Mouse (Mus musculus): ENCODE measurements at regions not wholly inside any gene's neighbourhood (a gene's known extent, or its start where the extent isn't known, plus 50 kb on each side); places are given as distances from the start of the nearest gene placed in this dataset.

DNA sequence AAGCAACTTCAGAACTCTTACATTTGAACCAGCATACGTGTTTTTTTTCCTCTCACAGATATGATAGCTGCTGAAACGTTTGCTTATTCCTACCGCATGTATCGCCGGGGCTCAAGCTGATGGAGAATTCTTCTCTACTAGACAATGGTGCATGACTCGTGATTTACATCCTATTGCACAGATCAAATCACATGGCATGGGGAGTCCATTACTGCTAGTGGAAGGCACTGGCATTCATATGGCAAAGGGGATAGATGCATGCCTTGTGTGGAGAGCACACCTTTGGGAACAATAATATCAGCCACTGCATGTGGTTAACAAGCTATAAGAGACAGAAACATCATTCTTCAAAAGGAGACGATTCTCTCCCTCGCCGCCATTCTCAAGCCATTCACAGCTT lies 108.4 kb upstream of the Samsn1 start:
- no peak overlapping the region for H3K27ac ChIP-seq (ENCODE audit: insufficient read depth, low read depth, low read length)
- no peaks in the 10 kb centered on the region for H3K4me1 ChIP-seq (ENCODE audit: control insufficient read depth, insufficient read depth, low read length)
- H3K4me3 ChIP-seq (ENCODE audit: insufficient read depth, low read length) = no peak overlapping the region
- TF ChIP-seq CTCF (IDR thresholded peaks at IDR 0.05; ENCODE audit: low read depth, low read length) (no peak), POLR2A (IDR thresholded peaks at IDR 0.05; ENCODE audit: borderline replicate concordance, low read depth, low read length) (no peak)

DNA sequence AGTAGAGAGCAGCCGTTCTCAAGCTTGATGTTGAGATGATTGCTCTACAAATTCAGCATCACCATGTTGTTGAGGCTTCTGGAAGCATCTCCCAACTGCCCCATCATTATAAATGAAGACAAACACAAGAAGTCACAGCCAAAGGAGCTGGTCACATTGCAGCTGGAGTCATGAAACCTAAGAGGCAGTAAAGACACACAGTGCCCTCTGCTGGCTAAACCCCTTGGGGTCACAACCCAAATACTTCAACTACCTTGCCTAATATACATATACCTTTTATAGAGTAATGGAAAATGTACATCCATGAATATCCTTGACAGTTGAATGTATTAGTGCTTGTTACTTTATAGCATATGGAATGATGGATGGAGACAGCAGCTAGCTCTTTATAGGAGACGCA lies 107.9 kb upstream of the Samsn1 start:
- no peak overlapping the region for H3K27ac ChIP-seq (ENCODE audit: insufficient read depth, low read depth, low read length)
- TF ChIP-seq CTCF (IDR thresholded peaks at IDR 0.05; ENCODE audit: low read depth, low read length) (0 out of 2 replicates have a peak, but pooled peaks have one; percentile 24), POLR2A (IDR thresholded peaks at IDR 0.05; ENCODE audit: borderline replicate concordance, low read depth, low read length) (no peak)
- no peaks in the 10 kb centered on the region for H3K4me1 ChIP-seq (ENCODE audit: control insufficient read depth, insufficient read depth, low read length)
- no peak overlapping the region for H3K4me3 ChIP-seq (ENCODE audit: insufficient read depth, low read length)

DNA sequence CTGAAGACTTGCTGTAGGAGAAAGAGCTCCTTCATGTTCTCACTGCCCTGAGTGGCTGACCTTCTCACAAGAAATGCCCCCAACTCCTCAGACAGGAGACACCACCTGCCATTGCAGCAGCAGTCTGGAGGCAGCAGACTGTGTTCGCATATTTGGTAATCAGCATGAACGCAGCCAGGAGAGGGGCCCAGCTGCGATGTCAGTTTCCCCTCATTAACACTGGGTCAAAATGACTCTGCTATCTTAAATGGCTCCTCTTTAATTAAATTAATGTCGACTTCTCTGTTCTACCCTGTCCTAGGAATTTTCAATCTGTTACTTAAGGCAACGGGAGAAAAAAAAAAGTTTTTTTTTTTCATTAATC lies 100.9 kb upstream of the Samsn1 start:
- TF ChIP-seq CTCF (IDR thresholded peaks at IDR 0.05; ENCODE audit: low read depth, low read length) = no peak
- TF ChIP-seq POLR2A (IDR thresholded peaks at IDR 0.05; ENCODE audit: borderline replicate concordance, low read depth, low read length) = no peak
- H3K4me1 ChIP-seq (ENCODE audit: control insufficient read depth, insufficient read depth, low read length) = no peaks in the 10 kb centered on the region
- no peak overlapping the region for H3K4me3 ChIP-seq (ENCODE audit: insufficient read depth, low read length)
- no peak overlapping the region for H3K27ac ChIP-seq (ENCODE audit: insufficient read depth, low read depth, low read length)

DNA sequence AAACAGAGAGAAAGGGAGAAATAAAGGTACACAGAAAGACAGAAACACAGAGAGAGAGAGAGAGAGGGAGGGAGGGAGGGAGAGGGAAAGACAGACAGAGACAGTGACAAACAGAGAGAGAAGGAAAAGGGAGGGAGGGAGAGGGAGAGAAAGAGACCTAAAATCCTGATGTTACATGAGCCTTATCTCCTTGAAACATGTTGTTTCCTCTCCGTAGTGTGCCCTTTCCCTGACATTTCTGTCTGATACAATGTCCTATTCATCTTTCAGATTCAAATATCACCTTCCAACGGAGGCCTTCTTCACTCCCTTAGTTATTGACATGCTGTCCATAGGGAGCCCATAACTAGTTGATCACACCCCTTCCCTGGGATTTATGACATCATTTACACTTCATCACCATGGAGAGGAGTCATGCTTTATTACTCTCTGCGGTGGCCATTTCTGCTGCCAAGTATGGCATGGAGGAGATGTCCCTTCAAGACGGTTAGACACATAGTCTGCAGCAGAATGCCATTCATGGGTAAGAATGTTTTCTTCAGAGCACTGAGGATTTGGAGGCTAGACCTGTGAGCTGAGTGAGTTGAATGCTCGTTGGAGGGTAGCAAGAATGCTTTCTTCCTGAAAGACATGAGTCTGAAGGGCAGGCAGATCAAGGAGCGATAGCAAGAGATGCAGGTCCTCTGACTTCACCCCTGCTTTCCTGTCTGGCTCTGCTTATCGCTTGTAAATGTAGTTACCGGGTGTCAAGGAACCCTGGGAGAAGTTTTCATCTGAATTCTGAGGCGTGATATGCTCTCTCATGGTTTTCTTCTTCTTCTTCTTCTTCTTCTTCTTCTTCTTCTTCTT lies 100.3 kb upstream of the Samsn1 start:
- Histone ChIP-seq H3K27ac (ENCODE audit: insufficient read depth, low read depth, low read length) (no peak overlapping the region), H3K4me3 (ENCODE audit: insufficient read depth, low read length) (no peak overlapping the region), H3K4me1 (ENCODE audit: control insufficient read depth, insufficient read depth, low read length) (no peaks in the 10 kb centered on the region)
- no peak for TF ChIP-seq CTCF (IDR thresholded peaks at IDR 0.05; ENCODE audit: low read depth, low read length)
- no peak for TF ChIP-seq POLR2A (IDR thresholded peaks at IDR 0.05; ENCODE audit: borderline replicate concordance, low read depth, low read length)

DNA sequence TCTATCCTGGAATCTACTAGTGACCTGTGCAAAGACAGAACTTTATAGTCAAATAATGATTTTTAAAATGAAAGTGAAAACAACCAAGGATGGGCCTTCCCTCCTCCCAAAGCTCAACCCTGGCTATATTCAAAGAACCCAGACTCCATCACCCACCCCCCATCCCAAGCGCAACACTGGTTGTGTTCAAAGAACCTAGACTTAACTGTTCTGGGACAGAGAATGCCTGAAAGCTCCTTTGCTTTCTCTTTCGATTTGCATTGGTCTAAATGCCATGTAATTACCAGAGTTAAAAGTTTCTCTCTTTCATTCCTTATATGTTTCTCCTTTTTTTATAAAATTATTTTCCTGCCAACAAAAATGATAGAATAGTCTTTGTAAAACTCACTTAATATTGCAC lies 98.6 kb upstream of the Samsn1 start:
- no peak overlapping the region for H3K27ac ChIP-seq (ENCODE audit: insufficient read depth, low read depth, low read length)

DNA sequence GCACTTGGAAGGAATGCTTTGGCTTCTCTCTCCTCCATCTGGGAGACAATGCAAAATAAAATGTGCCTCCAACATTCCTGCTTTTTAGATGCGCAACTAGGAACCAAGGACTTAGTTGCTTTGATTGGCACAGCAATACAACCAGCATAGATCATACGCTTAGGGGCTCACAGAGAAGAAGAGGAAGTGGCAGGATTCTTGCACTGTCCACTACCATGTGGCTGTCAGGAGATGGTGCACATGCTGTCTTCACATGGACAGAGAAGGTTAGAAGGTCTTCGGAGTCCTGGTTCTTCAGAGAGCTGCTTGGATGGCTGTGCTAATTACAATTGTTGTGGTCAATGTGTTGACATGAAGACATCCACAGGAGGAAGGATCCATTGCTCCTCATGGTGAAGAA lies 88.3 kb upstream of the Samsn1 start:
- TF ChIP-seq CTCF (IDR thresholded peaks at IDR 0.05; ENCODE audit: low read depth, low read length) (no peak), POLR2A (IDR thresholded peaks at IDR 0.05; ENCODE audit: borderline replicate concordance, low read depth, low read length) (no peak)
- Histone ChIP-seq H3K4me1 (ENCODE audit: control insufficient read depth, insufficient read depth, low read length) (peaks cover 10% of the 10 kb centered on the region), H3K27ac (ENCODE audit: insufficient read depth, low read depth, low read length) (no peak overlapping the region), H3K4me3 (ENCODE audit: insufficient read depth, low read length) (no peak overlapping the region)

More for the DNA sequence above, 98.6 kb upstream of the Samsn1 start:
- H3K4me3 ChIP-seq (ENCODE audit: insufficient read depth, low read length) = no peak overlapping the region
- TF ChIP-seq POLR2A (IDR thresholded peaks at IDR 0.05; ENCODE audit: borderline replicate concordance, low read depth, low read length) (no peak), CTCF (IDR thresholded peaks at IDR 0.05; ENCODE audit: low read depth, low read length) (no peak)
- H3K4me1 ChIP-seq (ENCODE audit: control insufficient read depth, insufficient read depth, low read length) = no peaks in the 10 kb centered on the region

DNA sequence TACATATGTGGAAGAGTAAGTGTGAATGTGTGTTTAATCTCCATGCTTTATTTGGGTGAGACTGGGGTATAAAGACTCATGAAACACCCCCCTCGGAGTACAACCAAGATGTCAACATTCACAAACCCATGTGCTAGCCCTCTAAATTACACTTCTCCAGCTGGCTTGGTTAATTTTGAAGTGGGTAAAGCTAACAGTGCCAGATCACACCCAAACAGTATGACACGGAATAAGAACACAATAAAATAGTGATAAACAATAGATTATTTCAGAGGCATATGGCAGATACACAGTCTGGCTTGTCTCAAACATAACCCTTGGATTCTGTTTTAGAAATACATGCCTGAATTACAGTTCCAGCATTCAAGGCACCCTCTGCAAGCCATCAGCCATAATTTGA lies 86.4 kb upstream of the Samsn1 start:
- no peak overlapping the region for H3K4me3 ChIP-seq (ENCODE audit: insufficient read depth, low read length)
- no peak overlapping the region for H3K27ac ChIP-seq (ENCODE audit: insufficient read depth, low read depth, low read length)
- no peak for TF ChIP-seq CTCF (IDR thresholded peaks at IDR 0.05; ENCODE audit: low read depth, low read length)
- TF ChIP-seq POLR2A (IDR thresholded peaks at IDR 0.05; ENCODE audit: borderline replicate concordance, low read depth, low read length) = no peak
- H3K4me1 ChIP-seq (ENCODE audit: control insufficient read depth, insufficient read depth, low read length) = peaks cover 10% of the 10 kb centered on the region

DNA sequence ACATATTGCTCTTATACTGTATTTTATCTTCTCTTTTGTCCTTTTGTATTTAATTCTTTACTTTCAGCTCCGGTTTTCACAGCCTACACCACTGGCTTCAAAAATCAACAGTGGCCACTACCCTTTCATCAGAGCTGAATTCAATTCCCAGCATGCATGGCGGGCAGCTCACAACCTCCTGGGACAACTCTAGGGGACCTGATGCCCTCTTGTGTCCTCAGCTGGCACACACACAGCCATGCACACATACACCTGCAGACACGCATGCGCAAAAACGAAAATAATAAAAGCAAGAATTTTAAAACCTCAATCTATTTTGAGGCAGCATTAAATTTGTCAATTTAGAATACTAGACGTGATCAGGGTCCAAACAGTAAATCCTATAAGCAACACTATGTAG lies 82.6 kb upstream of the Samsn1 start:
- Histone ChIP-seq H3K4me1 (ENCODE audit: control insufficient read depth, insufficient read depth, low read length) (no peaks in the 10 kb centered on the region), H3K27ac (ENCODE audit: insufficient read depth, low read depth, low read length) (no peak overlapping the region), H3K4me3 (ENCODE audit: insufficient read depth, low read length) (no peak overlapping the region)
- no peak for TF ChIP-seq CTCF (IDR thresholded peaks at IDR 0.05; ENCODE audit: low read depth, low read length)
- TF ChIP-seq POLR2A (IDR thresholded peaks at IDR 0.05; ENCODE audit: borderline replicate concordance, low read depth, low read length) = no peak

DNA sequence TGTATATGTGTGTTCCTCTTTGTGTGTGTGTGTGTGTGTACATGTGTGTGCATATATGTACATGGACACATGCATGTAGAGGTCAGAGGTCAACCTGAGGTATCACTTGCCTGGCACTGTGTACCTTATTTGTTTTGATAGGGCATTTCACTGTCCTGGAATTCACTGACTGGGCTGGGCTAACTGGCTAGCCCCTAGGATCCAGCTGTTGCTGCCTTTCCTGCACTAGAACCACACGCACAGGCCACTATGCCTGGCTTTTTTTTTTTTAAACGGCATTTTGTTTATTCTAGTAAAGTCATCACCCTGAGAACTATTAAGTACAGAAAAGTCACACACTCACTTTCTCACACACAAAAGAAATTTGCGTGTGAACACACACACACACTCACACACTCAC lies 79.7 kb upstream of the Samsn1 start:
- Histone ChIP-seq H3K27ac (ENCODE audit: insufficient read depth, low read depth, low read length) (no peak overlapping the region), H3K4me1 (ENCODE audit: control insufficient read depth, insufficient read depth, low read length) (no peaks in the 10 kb centered on the region), H3K4me3 (ENCODE audit: insufficient read depth, low read length) (no peak overlapping the region)
- TF ChIP-seq CTCF (IDR thresholded peaks at IDR 0.05; ENCODE audit: low read depth, low read length) (no peak), POLR2A (IDR thresholded peaks at IDR 0.05; ENCODE audit: borderline replicate concordance, low read depth, low read length) (no peak)

DNA sequence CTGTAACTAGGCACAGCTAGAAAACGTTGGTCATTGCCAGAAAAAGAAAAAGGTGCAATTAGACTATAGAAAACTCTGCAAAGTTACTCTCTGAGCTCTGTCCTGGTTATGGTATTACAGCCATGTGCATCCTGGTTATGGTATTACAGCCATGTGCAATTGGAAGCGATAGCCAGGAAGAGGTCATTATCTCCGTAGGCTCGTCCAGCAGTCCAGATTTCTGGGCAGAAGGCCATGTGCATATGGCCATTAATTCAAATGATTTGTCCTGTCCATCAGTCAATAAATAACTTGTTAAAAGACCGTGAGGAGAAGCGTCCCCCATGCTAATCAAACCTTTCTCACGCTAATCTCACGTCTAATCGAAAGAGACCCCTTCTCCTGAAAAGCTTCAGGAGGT lies 75.7 kb upstream of the Samsn1 start:
- no peaks in the 10 kb centered on the region for H3K4me1 ChIP-seq (ENCODE audit: control insufficient read depth, insufficient read depth, low read length)
- no peak overlapping the region for H3K4me3 ChIP-seq (ENCODE audit: insufficient read depth, low read length)
- TF ChIP-seq POLR2A (IDR thresholded peaks at IDR 0.05; ENCODE audit: borderline replicate concordance, low read depth, low read length) (no peak), CTCF (IDR thresholded peaks at IDR 0.05; ENCODE audit: low read depth, low read length) (no peak)

More for the DNA sequence above, 75.7 kb upstream of the Samsn1 start:
- no peak overlapping the region for H3K27ac ChIP-seq (ENCODE audit: insufficient read depth, low read depth, low read length)
